Mouse (Mus musculus): ENCODE measurements around the gene Aspscr1. TPM values are rescaled to one million over a fixed set of nuclear protein-coding genes. Genes with fewer than 3 reads are reported as not detected.

Gene Aspscr1
- polyA plus RNA-seq, 1 experiment from 2014 or later = 105 TPM

DNA sequence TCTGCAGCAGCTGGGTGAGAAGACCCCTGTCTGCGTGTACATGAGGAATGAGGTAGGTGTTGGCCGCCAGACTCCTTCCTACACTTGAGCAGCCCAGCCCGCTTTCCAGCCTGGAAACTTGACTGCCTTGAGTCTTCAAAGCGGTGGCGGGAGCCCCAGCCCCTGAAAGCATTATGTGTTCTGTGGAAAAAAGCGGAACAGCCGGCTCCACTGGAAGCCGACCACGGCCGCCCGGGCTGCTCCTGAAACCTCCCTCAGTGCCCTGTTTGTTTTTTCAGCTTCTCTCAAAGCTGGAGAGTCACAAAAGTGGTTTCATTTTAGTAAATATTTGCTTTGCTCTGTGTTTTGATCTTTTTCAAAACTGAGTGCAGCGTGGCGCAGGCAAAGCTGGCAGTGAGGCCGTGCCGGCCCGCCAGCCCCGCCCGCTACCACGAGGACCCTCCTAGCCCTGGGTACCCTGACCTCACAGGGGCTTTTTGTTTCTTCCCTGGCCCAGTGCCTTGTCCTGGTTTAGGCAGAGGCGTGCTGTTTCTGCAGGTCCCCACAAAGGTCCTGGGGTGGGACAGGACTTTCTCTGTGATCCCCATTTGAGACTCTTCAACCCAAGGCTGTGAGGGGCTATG, 14.0 kb downstream of the Aspscr1 start:
- no peaks in the 10 kb centered on the region for H3K9me3 ChIP-seq
- no peaks in the 10 kb centered on the region for H3K27me3 ChIP-seq (replicated peaks)
- H3K9ac ChIP-seq = peak overlapping the region; percentile 24; the same call in 1 of the 2 replicates
- peaks cover 9% of the 10 kb centered on the region for H3K4me1 ChIP-seq
- H3K4me3 ChIP-seq = no peak overlapping the region
- H3K27ac ChIP-seq (replicated peaks) = peak overlapping the region; percentile 24; the same call in 1 of the 2 replicates
- peaks cover 74% of the 10 kb centered on the region for H3K36me3 ChIP-seq
- no peak for ATAC-seq (ENCODE audit: extremely low read depth, insufficient number of reproducible peaks, low FRiP score, low TSS enrichment)
- 86% methylated on average over 20 of the region's 20 CpGs for WGBS
- no peak overlapping the region for H3K4me2 ChIP-seq

- no peak overlapping the region for H3K9ac ChIP-seq
- no peaks in the 10 kb centered on the region for H3K27me3 ChIP-seq (replicated peaks)
- no peak overlapping the region for H3K4me3 ChIP-seq
- no peaks in the 10 kb centered on the region for H3K9me3 ChIP-seq
- peaks cover 79% of the 10 kb centered on the region for H3K36me3 ChIP-seq
- 81% methylated on average over 3 of the region's 3 CpGs for WGBS
- no peak overlapping the region for H3K27ac ChIP-seq (replicated peaks)
- no peak for ATAC-seq (ENCODE audit: extremely low read depth, insufficient number of reproducible peaks, low FRiP score, low TSS enrichment)
- H3K4me1 ChIP-seq = peaks cover 19% of the 10 kb centered on the region
- no peak overlapping the region for H3K4me2 ChIP-seq
Measured at GRCm38 (mm10) chr11:120689365-120689764, 16.6 kb downstream of the Aspscr1 start.

DNA sequence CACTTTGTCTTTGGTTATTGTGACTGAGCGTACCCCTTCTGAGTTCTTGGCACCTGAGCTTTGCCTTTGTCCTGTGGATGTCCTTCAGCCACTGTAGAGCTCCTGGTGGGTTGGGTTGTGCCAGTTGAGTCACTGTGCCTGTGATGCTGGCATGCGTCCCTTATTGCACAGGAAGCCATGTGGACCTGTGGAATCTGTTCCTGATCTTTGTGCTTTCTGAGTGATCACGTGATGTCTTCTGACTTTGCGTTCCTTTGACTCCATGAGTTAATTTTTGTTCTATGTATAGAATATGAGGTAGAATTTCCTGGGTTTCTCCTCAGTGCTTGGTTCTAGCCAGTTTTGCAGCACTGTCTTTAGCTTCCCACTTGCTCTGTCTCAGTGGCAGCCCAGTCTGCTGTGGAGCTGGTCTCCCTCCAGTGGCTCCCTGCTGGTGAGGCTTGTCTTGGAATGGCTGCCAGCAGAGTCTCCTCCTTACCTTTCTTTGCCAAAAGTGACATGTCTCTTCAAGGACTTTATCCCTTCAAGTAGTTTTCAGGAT, 19.8 kb downstream of the Aspscr1 start:
- Histone ChIP-seq H3K9ac (no peak overlapping the region), H3K4me3 (no peak overlapping the region), H3K4me1 (peaks cover 40% of the 10 kb centered on the region), H3K27me3 (replicated peaks) (no peaks in the 10 kb centered on the region), H3K27ac (replicated peaks) (0 out of 2 replicates have a peak overlapping the region, but pooled peaks have one; percentile 10), H3K9me3 (no peaks in the 10 kb centered on the region), H3K4me2 (no peak overlapping the region), H3K36me3 (peaks cover 73% of the 10 kb centered on the region)
- no peak for ATAC-seq (ENCODE audit: extremely low read depth, insufficient number of reproducible peaks, low FRiP score, low TSS enrichment)
- whole genome bisulfite sequencing = 80% methylated on average over 4 of the region's 4 CpGs

- H3K4me3 ChIP-seq = no peak overlapping the region
- WGBS = 75% methylated on average over 3 of the region's 3 CpGs
- no peak for ATAC-seq (ENCODE audit: extremely low read depth, insufficient number of reproducible peaks, low FRiP score, low TSS enrichment)
- H3K27ac ChIP-seq (replicated peaks) = no peak overlapping the region
- no peaks in the 10 kb centered on the region for H3K27me3 ChIP-seq (replicated peaks)
- peaks cover 64% of the 10 kb centered on the region for H3K36me3 ChIP-seq
- H3K4me2 ChIP-seq = no peak overlapping the region
- no peak overlapping the region for H3K9ac ChIP-seq
- H3K9me3 ChIP-seq = no peaks in the 10 kb centered on the region
- peaks cover 50% of the 10 kb centered on the region for H3K4me1 ChIP-seq
Measured at GRCm38 (mm10) chr11:120693461-120693860, 20.7 kb downstream of the Aspscr1 start.

GRCm38 (mm10) chr11:120695184-120695583, 22.4 kb downstream of the Aspscr1 start:
- Histone ChIP-seq H3K27me3 (replicated peaks) (no peaks in the 10 kb centered on the region), H3K4me3 (no peak overlapping the region), H3K4me2 (peak overlapping the region; percentile 18; the same call in 1 of the 2 replicates), H3K9me3 (no peaks in the 10 kb centered on the region), H3K27ac (replicated peaks) (peak overlapping the region; percentile 76), H3K36me3 (peaks cover 57% of the 10 kb centered on the region), H3K4me1 (peaks cover 58% of the 10 kb centered on the region), H3K9ac (peak overlapping the region; percentile 61)
- ATAC-seq (ENCODE audit: extremely low read depth, insufficient number of reproducible peaks, low FRiP score, low TSS enrichment) = peak; percentile 37; the same call in 1 of the 2 replicates
- 19% methylated on average over 4 of the region's 4 CpGs for WGBS

DNA sequence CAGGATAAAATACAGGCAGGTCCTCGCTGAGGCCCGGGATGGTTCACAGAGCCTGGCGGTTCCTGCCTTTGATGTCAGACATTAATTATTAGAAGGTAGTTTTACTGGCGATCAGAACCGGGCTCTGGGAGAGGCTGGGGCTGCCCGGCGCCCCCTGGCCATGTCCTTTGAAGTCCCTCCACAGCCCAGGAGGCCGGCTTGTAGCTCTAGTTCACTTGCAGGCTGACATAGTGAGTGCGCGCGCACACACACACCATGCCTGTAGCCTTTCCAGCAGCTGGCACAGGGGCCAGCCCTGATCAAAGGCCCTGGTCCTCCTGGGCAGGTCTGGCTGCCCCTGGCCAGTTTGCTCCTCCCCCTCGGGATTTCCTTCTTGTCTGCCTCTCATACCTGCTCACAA, 22.9 kb downstream of the Aspscr1 start:
- peak overlapping the region; percentile 61 for H3K9ac ChIP-seq
- H3K4me2 ChIP-seq = 0 out of 2 replicates have a peak overlapping the region, but pooled peaks have one; percentile 18
- no peak overlapping the region for H3K4me3 ChIP-seq
- peaks cover 58% of the 10 kb centered on the region for H3K4me1 ChIP-seq
- ATAC-seq (ENCODE audit: extremely low read depth, insufficient number of reproducible peaks, low FRiP score, low TSS enrichment) = no peak
- peaks cover 56% of the 10 kb centered on the region for H3K36me3 ChIP-seq
- H3K27ac ChIP-seq (replicated peaks) = peak overlapping the region; percentile 76
- H3K9me3 ChIP-seq = no peaks in the 10 kb centered on the region
- 57% methylated on average over 12 of the region's 12 CpGs for WGBS
- no peaks in the 10 kb centered on the region for H3K27me3 ChIP-seq (replicated peaks)

GRCm38 (mm10) chr11:120696568-120696967, 23.8 kb downstream of the Aspscr1 start:
- 83% methylated on average over 6 of the region's 6 CpGs for WGBS
- 0 out of 2 replicates have a peak overlapping the region, but pooled peaks have one; percentile 84 for H3K27ac ChIP-seq (replicated peaks)

DNA sequence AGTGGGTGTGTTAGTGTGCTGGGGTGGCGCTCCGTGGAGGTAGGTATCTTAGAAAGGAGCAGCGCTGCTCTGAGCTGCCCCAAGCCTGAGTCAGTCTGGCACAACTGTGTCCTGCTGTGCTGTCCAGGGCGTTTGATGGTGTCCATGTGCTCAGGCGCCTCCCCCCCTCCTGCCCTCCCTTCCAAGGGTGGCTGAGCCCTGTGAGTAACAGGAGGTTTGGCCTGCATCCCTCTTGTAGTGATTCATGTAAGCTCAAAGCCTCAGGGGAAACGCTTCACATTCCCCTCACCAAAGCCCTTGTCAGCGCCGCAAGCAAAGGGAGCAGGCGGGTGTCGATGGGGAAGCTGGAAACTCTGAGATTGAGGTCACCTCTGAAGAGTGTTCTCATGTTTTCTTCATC, 25.0 kb downstream of the Aspscr1 start:
- peaks cover 64% of the 10 kb centered on the region for H3K36me3 ChIP-seq
- H3K4me3 ChIP-seq = no peak overlapping the region
- H3K27me3 ChIP-seq (replicated peaks) = no peaks in the 10 kb centered on the region
- H3K4me2 ChIP-seq = no peak overlapping the region
- no peaks in the 10 kb centered on the region for H3K9me3 ChIP-seq
- peaks cover 48% of the 10 kb centered on the region for H3K4me1 ChIP-seq
- H3K27ac ChIP-seq (replicated peaks) = peak overlapping the region; percentile 84
- ATAC-seq (ENCODE audit: extremely low read depth, insufficient number of reproducible peaks, low FRiP score, low TSS enrichment) = no peak; the same call in 1 of the 2 replicates
- peak overlapping the region; percentile 68 for H3K9ac ChIP-seq
- WGBS = 29% methylated on average over 10 of the region's 10 CpGs

More at GRCm38 (mm10) chr11:120696568-120696967, 23.8 kb downstream of the Aspscr1 start:
- no peak overlapping the region for H3K4me3 ChIP-seq
- no peaks in the 10 kb centered on the region for H3K9me3 ChIP-seq
- H3K27me3 ChIP-seq (replicated peaks) = no peaks in the 10 kb centered on the region
- no peak overlapping the region for H3K9ac ChIP-seq
- H3K36me3 ChIP-seq = peaks cover 59% of the 10 kb centered on the region
- peaks cover 58% of the 10 kb centered on the region for H3K4me1 ChIP-seq
- no peak for ATAC-seq (ENCODE audit: extremely low read depth, insufficient number of reproducible peaks, low FRiP score, low TSS enrichment)
- no peak overlapping the region for H3K4me2 ChIP-seq

- H3K4me2 ChIP-seq = peak overlapping the region; percentile 48
- 0 out of 2 replicates have a peak overlapping the region, but pooled peaks have one; percentile 3 for H3K4me3 ChIP-seq
Measured at GRCm38 (mm10) chr11:120703696-120704454, 31.1 kb downstream of the Aspscr1 start.

DNA sequence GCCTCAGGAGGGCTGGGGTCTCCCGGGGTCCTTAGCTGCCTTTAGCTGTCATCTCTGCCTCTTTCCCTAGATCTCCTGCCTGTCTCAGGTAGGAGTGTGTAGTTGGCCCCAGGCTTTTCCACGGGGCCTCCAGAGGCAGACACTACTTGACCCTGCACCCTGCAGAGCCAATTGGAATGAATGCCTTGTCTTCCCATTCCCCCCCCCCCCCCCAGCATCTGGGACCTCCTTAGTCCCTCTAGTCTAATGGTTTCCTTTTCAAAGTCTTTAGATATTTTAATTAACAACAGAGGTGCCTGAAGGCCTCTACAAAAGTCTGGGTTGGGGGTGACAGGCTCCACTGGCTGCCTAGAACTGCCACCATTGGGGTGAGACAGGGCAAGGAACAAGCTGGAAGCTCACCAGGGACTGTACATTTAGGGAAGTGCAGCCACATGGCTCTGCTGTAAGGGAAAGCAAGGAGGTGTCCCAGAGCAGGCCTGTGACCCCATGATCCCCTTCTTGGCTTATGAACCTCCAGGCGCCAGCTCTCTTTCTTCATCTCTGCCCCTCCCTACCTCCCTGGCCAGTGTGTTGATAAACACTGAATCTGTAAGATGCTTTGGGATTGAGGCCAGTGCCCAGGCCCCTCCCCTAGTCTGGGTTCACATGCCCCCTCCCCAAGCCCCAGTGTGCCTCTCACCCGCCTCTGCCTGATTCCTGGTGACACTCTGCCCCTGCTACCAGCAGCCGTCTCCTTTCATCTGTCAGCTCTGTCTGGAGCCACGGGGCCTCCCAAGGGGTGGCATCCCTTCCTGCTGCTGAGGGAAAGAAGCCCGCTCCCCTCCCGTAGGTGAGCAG, 31.9 kb downstream of the Aspscr1 start:
- Histone ChIP-seq H3K4me2 (peak overlapping the region; percentile 48), H3K4me1 (peaks cover 51% of the 10 kb centered on the region), H3K9me3 (no peaks in the 10 kb centered on the region), H3K27ac (replicated peaks) (peak overlapping the region; percentile 89), H3K9ac (peak overlapping the region; percentile 71), H3K27me3 (replicated peaks) (no peaks in the 10 kb centered on the region), H3K36me3 (peaks cover 42% of the 10 kb centered on the region), H3K4me3 (0 out of 2 replicates have a peak overlapping the region, but pooled peaks have one; percentile 3)
- ATAC-seq (ENCODE audit: extremely low read depth, insufficient number of reproducible peaks, low FRiP score, low TSS enrichment) = peak; percentile 51; the same call in 1 of the 2 replicates
- WGBS = 23% methylated on average over 8 of the region's 8 CpGs

More at GRCm38 (mm10) chr11:120703696-120704454, 31.1 kb downstream of the Aspscr1 start:
- ATAC-seq (ENCODE audit: extremely low read depth, insufficient number of reproducible peaks, low FRiP score, low TSS enrichment) = no peak
- Histone ChIP-seq H3K4me1 (peaks cover 55% of the 10 kb centered on the region), H3K27me3 (replicated peaks) (no peaks in the 10 kb centered on the region), H3K36me3 (peaks cover 38% of the 10 kb centered on the region), H3K9me3 (no peaks in the 10 kb centered on the region), H3K9ac (peak overlapping the region; percentile 71), H3K27ac (replicated peaks) (peak overlapping the region; percentile 89)
- 46% methylated on average over 15 of the region's 15 CpGs for WGBS

Data from heart, embryonic 13.5 days (tissue).